Mouse (Mus musculus): ENCODE results near the gene Mcat. TPM values are rescaled to one million over a fixed set of nuclear protein-coding genes. Genes with fewer than 3 reads are reported as not detected.
A peak's percentile ranks its signal among the peaks of the same experiment; 100 is the strongest.

The Mcat gene
- total RNA-seq, 2 experiments from 2014 or later, result 18.6 to 23.8 TPM

GRCm38 (mm10) chr15:83528892-83529291, 34.7 kb downstream of the Mcat start:
- intact Hi-C loops (cut with DNase I), result no loop called here
- peak overlapping the region; percentile 92 for H3K4me3 ChIP-seq
- no peak for TF ChIP-seq CTCF (IDR thresholded peaks at IDR 0.05)
- peak overlapping the region; percentile 89 for H3K27ac ChIP-seq
- DNase-seq, result no peak

GRCm38 (mm10) chr15:83527747-83528146, 35.8 kb downstream of the Mcat start:
- H3K4me3 ChIP-seq, result peak overlapping the region; percentile 92
- no peak for DNase-seq
- no peak for TF ChIP-seq CTCF (IDR thresholded peaks at IDR 0.05)
- peak overlapping the region; percentile 89 for H3K27ac ChIP-seq
- intact Hi-C loops (cut with DNase I), result no loop called here

GRCm38 (mm10) chr15:83527092-83527437, 36.5 kb downstream of the Mcat start:
- H3K4me3 ChIP-seq, result peak overlapping the region; percentile 92
- intact Hi-C loops (cut with DNase I), result no loop called here
- TF ChIP-seq CTCF (IDR thresholded peaks at IDR 0.05), result no peak
- H3K27ac ChIP-seq, result peak overlapping the region; percentile 89
- no peak for DNase-seq

- DNase-seq, result peak; percentile 78
- Histone ChIP-seq H3K4me3 (peak within 1 kb of the TSS; percentile 92), H3K27ac (peak within 1 kb of the TSS; percentile 89)
- no peak for TF ChIP-seq CTCF (IDR thresholded peaks at IDR 0.05)
- intact Hi-C loops (cut with DNase I), result no loop called here
Observed at GRCm38 (mm10) chr15:83526424-83527091, 37.0 kb downstream of the Mcat start, which contains the start of gene Bik. Gene Bik, plus strand, starts transcription at chr15:83526862.

- Histone ChIP-seq H3K4me3 (no peak overlapping the region), H3K27ac (no peak overlapping the region)
- no peak for DNase-seq
- TF ChIP-seq CTCF (IDR thresholded peaks at IDR 0.05), result no peak
- intact Hi-C loops (cut with DNase I), result no loop called here
Observed at GRCm38 (mm10) chr15:83524333-83524729, 39.3 kb downstream of the Mcat start.

GRCm38 (mm10) chr15:83523638-83524332, 39.8 kb downstream of the Mcat start:
- H3K4me3 ChIP-seq, result no peak overlapping the region
- TF ChIP-seq CTCF (IDR thresholded peaks at IDR 0.05), result no peak
- DNase-seq, result no peak
- no peak overlapping the region for H3K27ac ChIP-seq
- intact Hi-C loops (cut with DNase I), result no loop called here

- intact Hi-C loops (cut with DNase I), result no loop called here
Observed at GRCm38 (mm10) chr15:83523196-83523595, 40.4 kb downstream of the Mcat start.

GRCm38 (mm10) chr15:83520861-83521382, 42.7 kb downstream of the Mcat start:
- intact Hi-C loops (cut with DNase I), result no loop called here
- 0 out of 2 replicates have a peak overlapping the region, but pooled peaks have one; percentile 0 for H3K27ac ChIP-seq
- no peak for TF ChIP-seq CTCF (IDR thresholded peaks at IDR 0.05)
- H3K4me3 ChIP-seq, result no peak overlapping the region
- no peak for DNase-seq

More at GRCm38 (mm10) chr15:83523196-83523595, 40.4 kb downstream of the Mcat start:
- no peak for TF ChIP-seq CTCF (IDR thresholded peaks at IDR 0.05)
- H3K27ac ChIP-seq, result no peak overlapping the region
- no peak overlapping the region for H3K4me3 ChIP-seq
- no peak for DNase-seq

- peak; percentile 77 for DNase-seq
- intact Hi-C loops (cut with DNase I), result loop anchor here (5.0 to 10.0 kb wide), 3 partner anchors 136 to 704 kb away; no protein-coding TSS in a partner anchor
- 0 out of 2 replicates have a peak overlapping the region, but pooled peaks have one; percentile 21 for H3K27ac ChIP-seq
- peak; percentile 80 for TF ChIP-seq CTCF (IDR thresholded peaks at IDR 0.05)
- no peak overlapping the region for H3K4me3 ChIP-seq
Observed at GRCm38 (mm10) chr15:83518215-83519048, 45.2 kb downstream of the Mcat start.

GRCm38 (mm10) chr15:83515018-83515417, 48.6 kb downstream of the Mcat start:
- no peak for TF ChIP-seq CTCF (IDR thresholded peaks at IDR 0.05)
- H3K4me3 ChIP-seq, result no peak overlapping the region
- no peak overlapping the region for H3K27ac ChIP-seq
- DNase-seq, result no peak
- intact Hi-C loops (cut with DNase I), result loop anchor here (5.0 to 10.0 kb wide), 3 partner anchors 133 to 700 kb away; no protein-coding TSS in a partner anchor

- Histone ChIP-seq H3K27ac (no peak overlapping the region), H3K4me3 (no peak overlapping the region)
- intact Hi-C loops (cut with DNase I), result loop anchor here (10.0 kb wide), 1 partner anchor 698 kb away; no protein-coding TSS in a partner anchor
- no peak for DNase-seq
- no peak for TF ChIP-seq CTCF (IDR thresholded peaks at IDR 0.05)
Observed at GRCm38 (mm10) chr15:83512489-83513281, 50.9 kb downstream of the Mcat start.
